Comparison of ENCODE assay signal across 7 mouse cellular contexts in genomic region chr17:35262664-35263522, GRCm38 (mm10). TPM values are rescaled to one million over a fixed set of nuclear protein-coding genes. Genes with fewer than 3 reads are reported as not detected.
DNase-seq lines count a peak whose midpoint lies in the region; ATAC-seq lines count a peak whose summit lies in the region.

Gene H2-D1, plus strand, starts transcription at chr17:35262730.

- peak within 1 kb of the TSS; percentile 75 for H3K4me3 ChIP-seq in intestine, embryonic 16.5 days (ENCODE audit: low read length)
- H3K4me3 ChIP-seq in midbrain, embryonic 11.5 days (ENCODE audit: low read depth, low read length) = peak within 1 kb of the TSS; percentile 63

- peak; percentile 98 for DNase-seq in adrenal gland, adult 2 months
- peak; percentile 90 for DNase-seq in embryo, embryonic 11.5 days (ENCODE audit: low read depth, low spot score)
- peak; percentile 95 for DNase-seq in gastrocnemius, postnatal 4 days (ENCODE audit: low spot score in 2 of 2)
- peak; percentile 92 to 94 for DNase-seq in left cerebral cortex, postnatal 36 days (ENCODE audit: low spot score in 2 of 2)
- DNase-seq in midbrain, embryonic 11.5 days (ENCODE audit: low spot score, missing footprints) = peak; percentile 96
- DNase-seq in skeletal muscle tissue, adult 2 months (ENCODE audit: low read depth, low spot score) = peak; percentile 96

- peak; percentile 93 for ATAC-seq in intestine, embryonic 16.5 days
- peak; percentile 89 for ATAC-seq in midbrain, embryonic 11.5 days (ENCODE audit: low FRiP score)

- peak within 1 kb of the TSS; percentile 79 for H3K9ac ChIP-seq in intestine, embryonic 16.5 days (ENCODE audit: low read depth, low read length)
- peak within 1 kb of the TSS; percentile 64 for H3K9ac ChIP-seq in midbrain, embryonic 11.5 days (ENCODE audit: low read length)

- no peak within 1 kb of the TSS; the same call in 1 of the 2 replicates for H3K27ac ChIP-seq in intestine, embryonic 16.5 days (ENCODE audit: low read length)
- H3K27ac ChIP-seq in midbrain, embryonic 11.5 days (ENCODE audit: low read depth, low read length) = no peak within 1 kb of the TSS

- H3K9me3 ChIP-seq in intestine, embryonic 16.5 days (ENCODE audit: control insufficient read depth, low read length) = no peaks in the 10 kb centered on the region
- no peaks in the 10 kb centered on the region for H3K9me3 ChIP-seq in midbrain, embryonic 11.5 days (ENCODE audit: control insufficient read depth, low read length)

- H3K4me2 ChIP-seq in intestine, embryonic 16.5 days (ENCODE audit: low read depth, low read length) = peak within 1 kb of the TSS; percentile 97
- H3K4me2 ChIP-seq in midbrain, embryonic 11.5 days = peak within 1 kb of the TSS; percentile 88

- no peaks in the 10 kb centered on the region for H3K27me3 ChIP-seq in intestine, embryonic 16.5 days (replicated peaks; ENCODE audit: control insufficient read depth, insufficient read depth, low read length)
- H3K27me3 ChIP-seq in midbrain, embryonic 11.5 days (ENCODE audit: control insufficient read depth, insufficient read depth, low read length) = peaks cover 2% of the 10 kb centered on the region

- under 1% methylated on average over 65 of the region's 73 CpGs for WGBS in intestine, embryonic 16.5 days
- under 1% methylated on average over 63 of the region's 73 CpGs for WGBS in midbrain, embryonic 11.5 days

- H3K4me1 ChIP-seq in intestine, embryonic 16.5 days (ENCODE audit: control insufficient read depth, insufficient read depth, low read length) = no peaks in the 10 kb centered on the region
- H3K4me1 ChIP-seq in midbrain, embryonic 11.5 days (ENCODE audit: control insufficient read depth, insufficient read depth, low read length) = peaks cover 4% of the 10 kb centered on the region

- no peaks in the 10 kb centered on the region for H3K36me3 ChIP-seq in intestine, embryonic 16.5 days (ENCODE audit: control insufficient read depth, insufficient read depth, low read length)
- no peaks in the 10 kb centered on the region for H3K36me3 ChIP-seq in midbrain, embryonic 11.5 days (ENCODE audit: control insufficient read depth, insufficient read depth, low read length)

- intact Hi-C loops in left cerebral cortex, postnatal 36 days (cut with DNase I) = loop anchor here (2.0 to 10.0 kb wide), 2 partner anchors 82 to 1262 kb away; partner anchors contain the start of genes H2-K1 and H2-Q2

RNA-seq across cellular contexts. Expression of gene H2-D1, which starts in this region (rescaled TPM):
- total RNA-seq in adrenal gland, adult 2 months (2021) = 100 to 1,000 TPM; 172 to 281 TPM
- 473 and 543 TPM in 2 replicates for polyA plus RNA-seq in adrenal gland, adult 2 months (2012; rRNA removed)
- total RNA-seq in gastrocnemius, postnatal 4 days (2021) = 10 to 100 TPM; 44.5 to 55.8 TPM
- 238 and 255 TPM in 2 replicates for polyA plus RNA-seq in intestine, embryonic 16.5 days (2015; fragmentation: Nextera tagmentation; extraction: Ambion mirVana)
- total RNA-seq in left cerebral cortex, postnatal 36 days (2021) = 10 to 100 TPM; 19.6 to 23.3 TPM
- 42.2 and 45.9 TPM in 2 replicates for polyA plus RNA-seq in midbrain, embryonic 11.5 days (2014; fragmentation: Nextera tagmentation; extraction: Ambion mirVana)
